Mouse (Mus musculus) fat pad, adult 2 months (tissue): ENCODE data around the gene Gpr84.
"Not testable (repeated sequence)": the region's sequence is repeated elsewhere in the genome, so short reads cannot be mapped to it uniquely, and the experiment has no call there.

Source experiments
- DNase-seq: peaks from one replicate; pipeline ENCODE4 v3.0.0-alpha.2; 2011; ENCODE audit warnings: low read depth, low spot score; ENCODE audit errors: extremely low read depth

Gpr84 gene

GRCm38 (mm10) chr15:103292673-103293345 lies 17.6 kb downstream of the Gpr84 start:
- no peak for DNase-seq

DNA sequence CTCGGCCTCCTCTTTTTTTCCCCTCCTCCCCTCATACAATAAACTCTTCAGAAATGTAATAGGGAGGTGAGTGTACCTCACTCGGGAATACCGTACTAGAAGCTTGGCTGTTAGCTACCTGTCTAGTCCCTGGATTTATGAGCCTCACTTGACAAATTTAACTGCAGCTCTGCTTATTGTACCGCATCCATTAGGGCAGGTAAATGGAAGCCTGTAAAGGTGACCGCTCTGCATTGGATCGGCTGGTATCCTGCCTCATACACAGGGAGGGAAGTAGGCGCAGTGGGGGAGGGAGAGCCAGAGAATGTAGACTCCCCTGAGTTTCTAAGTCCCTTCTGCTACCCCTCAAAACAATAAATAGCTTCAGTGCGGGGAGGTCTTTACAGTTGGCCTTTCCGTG lies 19.6 kb downstream of the Gpr84 start:
- DNase-seq: no peak

DNA sequence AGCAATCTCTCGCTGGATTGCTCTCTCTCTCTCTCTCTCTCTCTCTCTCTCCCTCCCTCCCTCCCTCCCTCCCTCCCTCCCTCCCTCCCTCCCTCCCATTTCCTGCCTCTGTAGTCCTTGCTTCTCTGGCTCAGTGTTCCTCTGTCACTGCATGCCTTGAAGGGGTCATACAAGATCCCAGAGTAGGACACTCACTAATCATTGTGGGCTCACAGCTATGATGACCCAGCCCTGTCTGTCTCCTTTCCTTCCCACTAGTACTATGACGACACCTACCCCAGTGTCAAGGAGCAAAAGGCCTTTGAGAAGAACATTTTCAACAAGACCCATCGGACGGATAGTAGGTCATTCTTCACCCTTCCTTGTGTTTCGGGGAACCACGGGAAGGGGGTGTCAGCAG lies 20.0 kb downstream of the Gpr84 start:
- no peak for DNase-seq

DNA sequence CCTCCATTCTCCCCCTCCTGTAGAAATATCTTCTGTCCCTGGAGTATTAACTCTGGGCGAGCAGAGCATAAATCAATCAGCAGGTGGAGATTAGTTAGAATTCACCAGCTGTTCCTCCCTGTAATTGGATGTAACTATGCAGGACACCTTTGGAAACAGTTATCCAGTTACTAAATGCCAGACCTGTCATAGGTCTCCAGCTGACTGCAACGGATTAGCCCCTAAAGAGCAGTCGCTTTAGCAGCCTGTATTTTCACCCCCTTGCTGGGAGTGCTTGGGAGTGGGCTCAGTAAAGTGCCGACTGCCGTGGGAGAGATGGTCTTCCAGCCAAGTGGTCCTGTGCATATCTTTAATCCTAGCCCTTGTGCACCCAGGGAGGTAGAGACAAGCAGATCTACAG lies 20.8 kb downstream of the Gpr84 start:
- no peak for DNase-seq

DNA sequence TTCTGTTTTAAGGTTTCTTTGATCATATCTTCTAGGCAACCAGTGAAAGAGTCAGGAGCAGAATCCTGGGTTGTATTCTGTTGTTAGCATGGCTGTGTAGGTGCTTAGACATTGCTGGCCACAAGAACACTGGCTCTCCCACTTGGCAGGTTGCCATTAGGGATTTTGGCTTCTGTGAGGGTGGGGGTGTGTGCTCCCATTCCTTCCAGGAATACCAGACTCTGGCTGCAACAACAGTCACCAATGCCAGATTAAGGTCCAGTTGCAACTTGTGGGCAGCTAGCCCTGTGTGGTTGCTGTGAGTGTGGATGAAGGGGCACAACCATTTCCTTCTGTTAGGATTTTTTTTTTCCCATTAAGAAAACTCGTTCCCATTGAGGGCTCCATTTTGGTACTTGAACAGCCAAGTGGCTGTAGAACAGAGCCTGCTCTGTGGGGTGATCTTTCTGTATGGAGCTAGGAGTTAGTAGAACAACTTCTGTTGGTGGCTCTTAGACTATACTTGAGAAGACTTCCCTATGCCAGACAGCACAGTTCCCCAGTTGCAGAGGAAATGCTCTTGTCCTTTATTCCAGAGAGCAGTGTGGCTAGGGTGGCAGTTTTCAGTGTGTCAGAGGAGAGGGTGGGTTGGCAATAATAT lies 24.5 kb downstream of the Gpr84 start:
- DNase-seq: peak; percentile 46

GRCm38 (mm10) chr15:103284647-103285046 lies 25.8 kb downstream of the Gpr84 start:
- DNase-seq: no peak

DNA sequence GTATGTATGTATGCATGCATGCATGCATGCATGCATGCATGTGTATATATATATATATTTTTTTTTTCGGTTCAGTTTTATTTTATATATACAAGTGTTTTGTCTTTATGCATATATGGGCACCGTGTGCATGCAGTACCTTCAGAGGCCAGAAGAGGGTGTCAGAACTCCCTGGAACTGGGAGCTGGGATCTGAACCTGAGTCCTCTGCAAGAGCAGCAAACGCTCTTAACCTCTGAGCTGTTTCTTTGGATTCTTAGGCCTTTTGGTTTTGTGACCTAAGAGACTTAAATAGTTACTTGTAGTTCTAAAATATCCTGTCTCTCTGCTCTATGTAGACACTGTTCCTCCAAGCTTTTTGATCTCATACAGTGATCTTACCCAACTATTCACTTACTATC lies 26.3 kb downstream of the Gpr84 start:
- no peak for DNase-seq

GRCm38 (mm10) chr15:103281465-103282205 lies 28.8 kb downstream of the Gpr84 start:
- no peak for DNase-seq

DNA sequence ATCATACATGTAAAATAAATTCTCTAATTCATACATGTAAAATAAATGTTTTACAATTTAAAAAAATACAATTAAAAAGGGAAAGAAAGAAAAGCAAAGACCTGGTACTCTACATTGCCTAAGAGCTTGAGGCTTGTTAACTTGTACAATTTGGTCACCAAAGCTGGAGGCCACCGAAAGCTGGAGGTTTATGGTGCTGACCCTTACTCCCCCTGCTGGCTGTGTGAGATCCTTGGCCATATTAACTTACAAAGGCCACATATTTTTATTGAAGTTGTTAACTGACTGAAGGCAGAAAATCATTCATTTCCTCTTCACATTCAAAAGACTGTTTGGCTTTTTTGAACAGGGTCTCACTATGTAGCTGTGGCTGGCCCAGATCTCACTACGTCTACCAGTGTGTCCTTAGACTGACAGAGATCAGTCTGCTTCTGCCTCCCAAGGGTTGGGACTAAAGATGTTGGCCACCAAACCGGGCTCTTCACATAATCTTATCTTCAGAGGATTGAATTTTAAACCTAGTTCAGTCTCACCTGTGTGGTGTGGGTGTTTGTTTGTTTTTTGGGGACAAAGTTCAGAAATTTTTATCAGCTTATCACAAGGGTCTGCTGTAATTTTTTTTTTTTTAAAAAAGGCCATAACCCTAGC lies 29.5 kb downstream of the Gpr84 start:
- DNase-seq: no peak

DNA sequence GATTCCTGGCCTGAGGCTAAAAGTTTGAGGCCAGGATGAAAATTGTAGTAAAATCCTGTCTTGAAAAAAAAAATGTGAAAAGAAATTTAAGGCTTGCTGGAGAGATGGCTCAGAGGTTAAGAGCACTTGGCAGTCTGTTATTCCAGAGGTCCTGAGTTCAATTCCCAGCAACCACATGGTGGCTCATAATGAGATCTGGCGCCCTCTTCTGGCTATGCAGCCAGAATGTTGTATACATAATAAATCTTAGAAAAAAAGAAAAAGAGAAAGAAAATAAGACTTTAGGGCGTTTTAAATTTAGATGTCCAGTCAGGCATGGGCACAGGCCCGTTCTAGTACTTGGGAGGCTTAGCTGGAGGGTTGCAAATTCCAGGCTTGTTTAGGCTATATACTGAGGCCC lies 30.7 kb downstream of the Gpr84 start:
- DNase-seq: no peak

GRCm38 (mm10) chr15:103277949-103278348 lies 32.5 kb downstream of the Gpr84 start:
- DNase-seq: no peak

DNA sequence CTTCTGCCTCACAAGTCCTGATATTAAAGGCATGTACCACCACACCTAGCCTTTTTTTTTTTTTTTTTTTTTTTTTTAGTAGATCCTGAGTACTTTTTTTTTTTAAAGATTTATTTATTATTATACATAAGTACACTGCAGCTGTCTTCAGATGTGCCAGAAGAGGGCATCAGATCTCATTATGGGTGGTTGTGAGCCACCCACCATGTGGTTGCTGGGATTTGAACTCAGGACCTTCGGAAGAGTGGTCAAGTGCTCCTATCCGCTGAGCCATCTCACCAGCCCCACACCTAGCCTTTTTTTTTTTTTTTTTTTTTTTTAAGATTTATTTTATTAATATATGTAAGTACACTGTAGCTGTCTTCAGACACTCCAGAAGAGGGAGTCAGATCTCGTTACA lies 34.5 kb downstream of the Gpr84 start:
- not testable (repeated sequence) for DNase-seq

- peak; percentile 97 for DNase-seq
Measured at GRCm38 (mm10) chr15:103272419-103273279, 37.8 kb downstream of the Gpr84 start, which contains the start of gene Copz1. Copz1 (plus strand) TSS chr15:103272714.

DNA sequence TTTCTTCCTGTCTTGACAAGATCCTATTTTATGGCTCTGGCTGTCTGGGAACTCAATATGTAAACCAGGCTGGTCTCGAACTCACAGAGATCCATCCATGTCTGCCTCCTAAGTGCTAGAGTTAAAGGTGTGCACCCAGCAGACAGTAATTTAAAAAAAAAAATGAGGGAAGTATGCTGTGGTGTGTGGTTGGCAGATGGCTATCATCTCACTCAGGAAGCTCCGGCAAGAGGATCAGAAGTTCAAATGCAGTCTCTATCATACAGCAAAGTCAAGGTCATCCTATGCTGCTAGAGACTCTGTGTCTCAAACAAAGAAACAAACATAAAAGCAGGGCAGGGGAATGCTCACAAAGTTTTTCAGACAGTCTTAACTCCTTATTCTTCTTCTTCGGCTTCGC lies 41.5 kb downstream of the Gpr84 start:
- DNase-seq: no peak

DNA sequence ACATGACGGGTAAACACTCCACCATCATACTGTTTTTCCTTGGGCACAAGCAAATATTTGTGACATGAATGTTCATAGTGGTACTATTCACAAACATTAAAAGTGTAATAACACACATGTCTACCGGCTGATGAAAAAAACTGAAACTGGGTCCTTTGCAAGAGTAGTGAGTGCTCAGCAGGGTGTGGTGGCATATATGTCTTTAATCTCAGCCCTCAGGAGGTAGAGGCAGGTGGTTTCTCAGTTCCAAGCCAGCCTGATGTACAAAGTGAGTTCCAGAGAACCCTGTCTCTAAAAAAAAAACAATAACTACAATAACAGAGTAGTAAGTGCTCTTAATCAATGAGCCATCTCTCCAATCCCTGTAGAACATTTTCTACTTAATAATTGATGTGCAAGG lies 45.6 kb downstream of the Gpr84 start:
- no peak for DNase-seq

- DNase-seq: no peak
Measured at GRCm38 (mm10) chr15:103259989-103260388, 50.4 kb downstream of the Gpr84 start.

DNA sequence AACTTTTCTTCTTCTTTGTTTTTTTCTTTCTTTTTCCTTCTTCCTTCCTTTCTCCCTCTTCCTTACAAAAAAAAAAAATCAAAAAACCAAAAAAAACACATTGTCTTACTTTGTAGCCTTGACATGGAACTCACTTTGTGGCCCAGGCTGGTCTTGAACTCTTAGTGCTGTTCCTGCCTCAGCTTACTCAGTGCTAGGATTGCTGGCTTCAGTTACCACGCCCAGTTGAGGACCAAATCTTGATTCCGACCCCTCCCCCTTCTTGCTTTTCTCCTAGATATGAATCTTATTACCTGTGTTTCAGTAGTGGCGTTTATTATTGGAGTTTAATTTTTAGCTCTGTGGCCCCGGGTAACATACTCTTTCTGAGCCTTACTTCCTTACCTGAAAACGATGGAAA lies 51.2 kb downstream of the Gpr84 start:
- DNase-seq: no peak
